Mouse (Mus musculus) embryo, embryonic 10 days (tissue): Measurements from ENCODE around the gene Prss16.

Experiments
- DNase-seq: peaks from one replicate; pipeline ENCODE4 v3.0.0-alpha.2; 2015; ENCODE audit warnings: low spot score

The Prss16 gene

GRCm38 (mm10) chr13:22009642-22010041 is at the start of gene Prss16:
Prss16 (minus strand) TSS chr13:22009742.
- DNase-seq: no peak

GRCm38 (mm10) chr13:22053754-22054153 is 44.2 kb upstream of the Prss16 start:
- DNase-seq: no peak

GRCm38 (mm10) chr13:22051523-22051859 is 41.9 kb upstream of the Prss16 start:
- DNase-seq: no peak

GRCm38 (mm10) chr13:22050591-22051522 is 41.3 kb upstream of the Prss16 start:
- peak; percentile 99 for DNase-seq

GRCm38 (mm10) chr13:22049737-22050440 is 40.3 kb upstream of the Prss16 start:
- DNase-seq: peak; percentile 87

- no peak for DNase-seq
Observed at GRCm38 (mm10) chr13:22049041-22049440, 39.5 kb upstream of the Prss16 start.

GRCm38 (mm10) chr13:22045311-22045710 is 35.8 kb upstream of the Prss16 start:
- no peak for DNase-seq

GRCm38 (mm10) chr13:22044432-22045155 is 35.1 kb upstream of the Prss16 start:
- DNase-seq: no peak

- peak; percentile 84 for DNase-seq
Observed at GRCm38 (mm10) chr13:22043503-22044431, 34.2 kb upstream of the Prss16 start.

- DNase-seq: peak; percentile 97
Observed at GRCm38 (mm10) chr13:22042568-22043502, 33.3 kb upstream of the Prss16 start, which contains the start of the genes Hist1h2ag and Hist1h2bj. Hist1h2ag (minus strand) TSS chr13:22042944. Hist1h2bj (plus strand) TSS chr13:22043214.

GRCm38 (mm10) chr13:22041651-22042567 is 32.4 kb upstream of the Prss16 start:
- DNase-seq: peak; percentile 68

- peak; percentile 94 for DNase-seq
Observed at GRCm38 (mm10) chr13:22041142-22041536, 31.6 kb upstream of the Prss16 start, which contains the start of gene Hist1h4i. Hist1h4i (minus strand) TSS chr13:22041362.

GRCm38 (mm10) chr13:22040464-22041141 is 31.1 kb upstream of the Prss16 start:
- DNase-seq: peak; percentile 74

GRCm38 (mm10) chr13:22039951-22040463 is 30.5 kb upstream of the Prss16 start:
- DNase-seq: no peak

GRCm38 (mm10) chr13:22039364-22039763 is 29.8 kb upstream of the Prss16 start:
- DNase-seq: no peak

GRCm38 (mm10) chr13:22037415-22037814 is 27.9 kb upstream of the Prss16 start:
- no peak for DNase-seq

GRCm38 (mm10) chr13:22036986-22037385 is 27.4 kb upstream of the Prss16 start:
- DNase-seq: no peak
